Mouse (Mus musculus) ES-E14 (cell line): ENCODE results near the gene Chrm5.

Experiments used
- CHD2 ChIP-seq: IDR thresholded peaks from 2 replicates; pipeline ENCODE4 v1.6.1; 2014; ENCODE audit warnings: mild to moderate bottlenecking, low read depth, low read length, inconsistent platforms
- HCFC1 ChIP-seq: IDR thresholded peaks from 2 replicates; pipeline ENCODE4 v1.6.1; 2012; ENCODE audit warnings: low read length, inconsistent platforms, borderline replicate concordance; ENCODE audit not compliant: insufficient read depth
- MAFK ChIP-seq: IDR thresholded peaks from 2 replicates; pipeline ENCODE4 v1.6.1; 2014; ENCODE audit warnings: mild to moderate bottlenecking, low read depth, low read length, inconsistent platforms; ENCODE audit not compliant: insufficient read depth
- ZC3H11A ChIP-seq: IDR thresholded peaks from 2 replicates; pipeline ENCODE4 v1.6.1; 2012; ENCODE audit warnings: low read depth, mild to moderate bottlenecking, inconsistent platforms, low read length, borderline replicate concordance
- ZNF384 ChIP-seq: IDR thresholded peaks from 2 replicates; pipeline ENCODE4 v1.6.1; 2012; ENCODE audit warnings: low read depth, low read length, inconsistent platforms

- TF ChIP-seq CHD2 (no peak), HCFC1 (no peak), ZNF384 (no peak), ZC3H11A (no peak), MAFK (no peak)
These were observed 9.6 kb downstream of the Chrm5 start for GRCm38 (mm10) chr2:112470961-112471381.
